Mouse (Mus musculus) spleen, postnatal 4 days (tissue): ENCODE measurements at regions not wholly inside any gene's neighbourhood (a gene's known extent, or its start where the extent isn't known, plus 50 kb on each side); places are given as distances from the start of the nearest gene placed in this dataset.

Source experiments
- DNase-seq, 2 experiments: peaks; one replicate each; pipeline ENCODE4 v3.0.0; 2022; ENCODE audit warnings: low spot score in 2 of 2

- peak; percentile 76 to 82 for DNase-seq
Observed at GRCm38 (mm10) chr6:70714239-70714638, 77.8 kb downstream of the Rpia start.

DNA sequence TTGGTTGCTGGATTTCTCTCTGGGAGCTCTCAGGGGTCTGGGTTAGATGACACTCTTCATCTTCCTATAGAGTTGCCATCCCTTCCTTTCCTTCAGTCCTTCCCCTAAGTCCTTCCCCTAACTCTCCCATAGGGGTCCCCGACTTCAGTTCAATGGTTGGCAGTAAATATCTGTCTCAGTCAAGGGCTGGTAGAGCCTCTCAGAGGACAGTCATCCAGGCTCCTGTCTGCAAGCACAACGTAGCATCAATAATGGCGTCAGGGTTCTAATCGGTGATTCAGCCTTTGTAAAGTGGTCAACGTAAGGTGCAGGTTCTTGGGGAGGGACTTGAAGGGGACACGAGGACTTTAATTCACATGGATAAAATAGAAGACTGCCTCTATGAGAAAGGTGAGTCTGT is 78.4 kb downstream of the Rpia start:
- no peak for DNase-seq

DNA sequence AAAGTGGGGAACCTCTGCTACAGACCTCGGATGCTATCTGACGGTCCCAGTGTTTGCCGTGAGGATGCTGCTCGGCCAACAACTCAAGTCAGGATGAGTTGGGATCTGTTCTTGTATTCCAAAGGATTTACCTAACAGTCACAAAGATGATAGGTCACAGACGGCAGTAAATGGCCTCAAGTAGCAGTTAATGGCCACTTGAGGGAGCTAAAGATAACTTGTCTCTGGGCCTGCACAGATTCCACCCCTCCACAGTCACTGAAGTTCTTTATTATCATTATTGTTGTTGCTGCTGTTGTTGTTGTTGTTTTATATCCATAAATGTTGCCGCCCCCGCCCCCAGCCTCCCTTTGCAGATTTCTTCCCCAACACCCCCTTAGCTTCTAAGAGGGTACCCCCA is 78.9 kb downstream of the Rpia start:
- no peak for DNase-seq

- peak; percentile 63 to 77 for DNase-seq
Observed at GRCm38 (mm10) chr6:70709338-70710055, 82.5 kb downstream of the Rpia start.

DNA sequence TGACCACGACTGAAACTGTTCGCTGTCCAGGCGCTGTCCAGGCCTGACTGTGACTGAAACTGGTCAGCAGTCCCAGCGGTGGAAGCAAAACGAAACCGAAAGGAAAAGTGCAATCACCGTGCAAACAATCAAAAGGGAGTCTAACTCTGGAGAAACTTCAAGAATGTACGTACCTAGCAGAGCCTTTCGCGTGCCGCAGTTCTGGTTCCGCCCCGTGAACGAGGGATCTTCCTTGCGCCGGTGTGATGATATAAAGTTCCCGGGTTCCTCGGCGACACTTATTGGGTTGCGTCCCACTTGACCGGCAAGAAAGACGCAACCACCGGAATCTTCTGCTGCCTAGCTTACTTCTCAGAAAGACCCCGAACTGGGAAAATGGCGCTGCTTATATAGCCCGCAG is 96.4 kb downstream of the Rpia start:
- DNase-seq, result no peak
